Comparison of ENCODE assay signal across 9 mouse cellular contexts in the genomic region with DNA sequence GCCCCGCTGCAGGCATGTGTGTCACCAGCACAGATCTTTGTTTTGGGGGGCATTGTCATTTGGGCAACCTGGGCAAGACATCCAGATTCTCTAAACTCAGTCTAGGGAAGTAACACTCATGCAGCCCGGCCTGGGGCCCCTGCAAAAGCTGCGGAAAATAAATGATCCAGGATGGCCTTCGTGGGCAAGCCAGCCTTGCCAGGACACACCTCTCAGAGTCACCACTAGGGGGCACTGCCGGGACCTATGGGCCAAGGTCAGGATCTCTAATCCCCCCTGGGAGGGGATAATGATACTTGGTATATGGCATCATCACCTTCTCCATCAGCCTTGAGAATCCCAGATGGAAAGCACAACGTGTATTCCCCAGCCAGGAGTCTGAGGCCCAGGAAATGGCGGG. TPM values are rescaled to one million over a fixed set of nuclear protein-coding genes. Genes with fewer than 3 reads are reported as not detected.
DNase-seq lines count a peak whose midpoint lies in the region; ATAC-seq and TF ChIP-seq lines count a peak whose summit lies in the region.
"Had no signal": no experiment of that assay in that cellular context is flagged by ENCODE, and none has a peak within 500 bp of the region (broad histone marks: within the 10 kb centered on the region; RNA-seq: fewer than 3 reads in every experiment).

No protein-coding gene starts in this region.

- H3K27me3 ChIP-seq in limb, embryonic 14.5 days (ENCODE audit: control insufficient read depth, insufficient read depth, low read length): no peaks in the 10 kb centered on the region

- 42% methylated on average over 7 of the region's 7 CpGs for WGBS in limb, embryonic 14.5 days

- no peak for ATAC-seq in limb, embryonic 14.5 days (ENCODE audit: low FRiP score, low read depth)

- H3K27ac ChIP-seq in limb, embryonic 14.5 days (replicated peaks; ENCODE audit: low read depth, low read length): no peak overlapping the region
- H3K27ac ChIP-seq: macrophage had no signal

- peak; percentile 70 for DNase-seq in gastrocnemius, postnatal 10 days
- no peak for DNase-seq in gastrocnemius, postnatal 36 days
- peak; percentile 59 for DNase-seq in A20 (ENCODE audit: low read depth, low spot score)
- peak; percentile 77 for DNase-seq in adrenal gland, postnatal 14 days
- peak; percentile 19 for DNase-seq in gastrocnemius, postnatal 25 days
- peak; percentile 27 for DNase-seq in limb, embryonic 14.5 days (ENCODE audit: low spot score)
- DNase-seq in spleen, postnatal 10 days (ENCODE audit: low spot score in 2 of 2): peak; percentile 35 to 77
- DNase-seq in Muller cell, postnatal 12 days (ENCODE audit: inconsistent ontology term): no peak

- H3K4me1 ChIP-seq in limb, embryonic 14.5 days (ENCODE audit: control insufficient read depth, insufficient read depth, low read length): peaks cover 31% of the 10 kb centered on the region

- no peak overlapping the region for H3K4me2 ChIP-seq in limb, embryonic 14.5 days (replicated peaks; ENCODE audit: low read depth, low read length, severe bottlenecking)

- H3K36me3 ChIP-seq in limb, embryonic 14.5 days (ENCODE audit: control insufficient read depth, insufficient read depth, low read length): no peaks in the 10 kb centered on the region

- H3K9ac ChIP-seq in limb, embryonic 14.5 days (ENCODE audit: low read depth, low read length, severe bottlenecking): no peak overlapping the region

- H3K4me3 ChIP-seq in limb, embryonic 14.5 days (replicated peaks; ENCODE audit: low read length): no peak overlapping the region

- H3K9me3 ChIP-seq in limb, embryonic 14.5 days (ENCODE audit: control insufficient read depth, low read length): no peaks in the 10 kb centered on the region

- intact Hi-C loops in gastrocnemius, postnatal 36 days (cut with DNase I): no loop called here

- no peak for TF ChIP-seq POLR2A in limb, embryonic 14.5 days (IDR thresholded peaks at IDR 0.05; ENCODE audit: borderline replicate concordance, extremely low read depth, insufficient read depth, insufficient read length)

RNA-seq across cellular contexts. Expression of gene Sardh, which starts 37.9 kb away (rescaled TPM):
- total RNA-seq in gastrocnemius, postnatal 10 days (2021): 1 to 10 TPM; 5.2 to 7.8 TPM
- 1 to 10 TPM in 1 of 2 experiments, under 1 TPM in 1; 0.82 to 1.4 TPM for total RNA-seq in gastrocnemius, postnatal 36 days (2021)
- total RNA-seq in adrenal gland, postnatal 14 days (2021): 15.1 and 81.2 TPM in 2 replicates
- total RNA-seq in gastrocnemius, postnatal 25 days (2021): 1 to 10 TPM; 2.4 to 2.5 TPM
- polyA plus RNA-seq in limb, embryonic 14.5 days (2012; rRNA removed): 9.9 and 10.9 TPM in 2 replicates
- 8.7 and 11.0 TPM in 2 replicates for polyA plus RNA-seq in limb, embryonic 14.5 days (2014; fragmentation: Nextera tagmentation; extraction: Ambion mirVana)

RNA-seq across cellular contexts. Expression of gene Dbh, which starts 45.2 kb away (rescaled TPM):
- under 1 TPM; 0.14 to 0.23 TPM for total RNA-seq in gastrocnemius, postnatal 10 days (2021)
- not detected for total RNA-seq in gastrocnemius, postnatal 36 days (2021)
- 334 and 392 TPM in 2 replicates for total RNA-seq in adrenal gland, postnatal 14 days (2021)
- total RNA-seq in gastrocnemius, postnatal 25 days (2021): not detected
- polyA plus RNA-seq in limb, embryonic 14.5 days (2012; rRNA removed): 1.3 and 2.2 TPM in 2 replicates
- 1.00 and 1.6 TPM in 2 replicates for polyA plus RNA-seq in limb, embryonic 14.5 days (2014; fragmentation: Nextera tagmentation; extraction: Ambion mirVana)
- polyA plus RNA-seq: macrophage had no signal

Comparison
In these comparisons a context has a peak if more than half of its experiments do, and no peak if none do; other contexts are left out.
1. DNase-seq: peak in gastrocnemius, postnatal 10 days (single experiment), A20 (single experiment), adrenal gland, postnatal 14 days (single experiment), gastrocnemius, postnatal 25 days (single experiment), limb, embryonic 14.5 days (single experiment) and spleen, postnatal 10 days (2 of 2); none in gastrocnemius, postnatal 36 days (0 of 2) and Muller cell, postnatal 12 days (single experiment).
2. RNA of gene Dbh, which starts 45.2 kb away (total RNA-seq): 334 to 392 TPM in adrenal gland, postnatal 14 days; 0.14 to 0.23 TPM in gastrocnemius, postnatal 10 days, not detected in gastrocnemius, postnatal 36 days and not detected in gastrocnemius, postnatal 25 days; every median in the first group is over 100 times any median in the second.